Mouse (Mus musculus): ENCODE measurements around the gene 1700007K13Rik. TPM values are rescaled to one million over a fixed set of nuclear protein-coding genes. Genes with fewer than 3 reads are reported as not detected.

Gene 1700007K13Rik
- total RNA-seq, 2 experiments from 2014 or later: 0.64 to 0.79 TPM

DNA sequence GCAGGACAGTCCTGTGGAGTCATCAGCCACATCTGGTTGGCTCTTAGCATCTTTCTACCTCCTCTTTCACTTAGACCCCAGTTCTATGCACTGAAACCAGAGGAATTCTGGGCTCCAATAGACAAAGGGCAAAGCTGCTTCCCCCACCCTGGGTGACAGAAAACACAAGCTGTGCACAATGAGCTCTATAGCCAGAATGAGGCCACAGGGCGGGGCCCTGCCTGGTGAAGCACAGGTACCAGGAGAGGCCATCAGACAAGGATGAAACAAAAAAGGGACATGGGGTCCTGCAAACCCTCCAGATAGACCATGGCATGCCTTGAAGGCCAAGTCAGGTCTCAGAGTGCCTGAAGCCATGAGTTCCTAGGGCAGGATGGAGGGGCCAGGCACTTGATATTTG lies 49.6 kb downstream of the 1700007K13Rik start:
- no peak for DNase-seq (ENCODE audit: low spot score in 2 of 2)

DNA sequence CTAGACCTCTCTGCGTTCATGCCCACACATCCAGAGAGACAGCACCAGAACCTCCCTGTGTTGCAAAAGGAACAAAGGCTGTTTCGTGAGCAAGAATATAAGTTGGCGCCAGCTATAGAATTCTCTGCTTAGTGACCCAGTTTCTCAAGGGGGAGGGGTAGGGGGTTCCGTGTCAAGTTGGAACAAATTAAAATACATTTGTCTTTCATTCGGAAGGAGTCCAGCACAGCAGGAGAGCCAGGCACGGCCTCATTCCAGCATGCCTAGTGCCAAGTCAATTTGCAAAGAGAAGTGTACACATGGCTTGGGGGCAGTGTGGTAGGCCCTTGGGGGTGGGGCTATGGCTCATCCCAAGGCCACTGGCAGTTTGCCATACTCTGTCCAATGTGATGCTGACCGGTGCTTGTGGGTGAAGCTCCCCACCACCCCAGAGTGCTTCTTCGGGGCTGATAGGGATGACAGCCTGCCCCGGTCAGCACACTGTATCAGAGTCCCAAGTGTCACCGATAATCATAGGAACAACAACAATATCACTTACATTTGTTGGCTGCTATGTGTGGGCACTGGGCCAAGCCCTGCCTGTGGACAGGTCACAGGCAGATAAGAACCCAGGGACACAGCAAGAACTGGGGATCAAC lies 50.6 kb downstream of the 1700007K13Rik start:
- DNase-seq (ENCODE audit: low spot score in 2 of 2): peak; percentile 31 to 50

GRCm38 (mm10) chr2:28414757-28415137 lies 51.4 kb downstream of the 1700007K13Rik start:
- no peak for DNase-seq (ENCODE audit: low spot score in 2 of 2)

- no peak for DNase-seq (ENCODE audit: low spot score in 2 of 2)
Observed at GRCm38 (mm10) chr2:28414116-28414756, 51.9 kb downstream of the 1700007K13Rik start.

GRCm38 (mm10) chr2:28412936-28413335 lies 53.2 kb downstream of the 1700007K13Rik start:
- DNase-seq (ENCODE audit: low spot score in 2 of 2): no peak

Other genes with a start within 250 kb of the 1700007K13Rik start
- gene Ppp1r26, start 19.5 kb downstream of the 1700007K13Rik start, total RNA-seq (2021): 10 to 100 TPM; 11.5 to 12.0 TPM
- gene Mrps2, start 1.7 kb upstream of the 1700007K13Rik start, total RNA-seq (2021): 10 to 100 TPM; 57.9 to 60.4 TPM
- 1 to 10 TPM; 8.2 to 8.3 TPM for gene Gbgt1, start 30.6 kb upstream of the 1700007K13Rik start, total RNA-seq (2021)
- 1 to 10 TPM; 3.4 to 5.2 TPM for gene Gm10134, start 39.8 kb upstream of the 1700007K13Rik start, total RNA-seq (2021)
- 10 to 100 TPM; 65.0 to 67.0 TPM for gene Ralgds, start 46.8 kb upstream of the 1700007K13Rik start, total RNA-seq (2021)
- 1,000 to 10,000 TPM in 1 of 2 experiments, under 1 TPM in 1; 0.42 to 1,494 TPM for gene Cel, start 97.1 kb upstream of the 1700007K13Rik start, total RNA-seq (2021)
- gene Gtf3c5, start 117.4 kb upstream of the 1700007K13Rik start, total RNA-seq (2021): 10 to 100 TPM; 27.0 to 28.3 TPM
- 1 to 10 TPM; 3.1 to 7.9 TPM for gene Gfi1b, start 155.7 kb upstream of the 1700007K13Rik start, total RNA-seq (2021)
- 10 to 100 TPM; 27.7 to 28.0 TPM for gene Tsc1, start 174.9 kb upstream of the 1700007K13Rik start, total RNA-seq (2021)
- 1 to 10 TPM; 1.2 to 2.0 TPM for gene Spaca9, start 233.4 kb upstream of the 1700007K13Rik start, total RNA-seq (2021)
- gene Ak8, start 233.8 kb upstream of the 1700007K13Rik start, total RNA-seq (2021): under 1 TPM; 0.45 to 0.90 TPM

Data from adrenal gland, postnatal 4 days (tissue).